Mouse (Mus musculus): Measurements from ENCODE around the gene Mybpc2.

DNA sequence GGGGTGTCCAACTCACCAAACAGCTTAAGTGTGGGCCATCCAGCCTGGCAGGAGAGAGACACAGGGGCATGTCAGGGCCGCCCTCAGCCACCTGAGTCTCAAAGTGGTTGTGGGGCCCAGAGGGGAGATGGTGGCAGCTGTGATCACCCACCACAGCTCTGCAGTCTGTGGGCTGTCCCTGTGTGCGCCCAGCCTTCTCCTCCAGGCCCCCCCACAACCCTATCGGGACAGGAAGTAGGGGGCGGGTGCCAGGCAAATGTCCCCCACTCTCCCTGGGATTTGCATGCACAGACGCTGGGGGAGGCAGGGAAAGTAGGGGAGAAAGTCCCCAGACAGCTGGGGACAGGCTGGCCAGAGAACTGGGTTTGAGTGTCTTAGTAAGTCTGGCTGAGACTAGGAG is 6.8 kb upstream of the Mybpc2 start:
- no peak for TF ChIP-seq POU5F1 (IDR thresholded peaks at IDR 0.05; ENCODE audit: borderline replicate concordance, low read length)
- TF ChIP-seq CTCF (conservative IDR thresholded peaks at IDR 0.05; ENCODE audit: low read length) = no peak
- TF ChIP-seq NANOG (IDR thresholded peaks at IDR 0.05; ENCODE audit: borderline replicate concordance, low read length) = no peak
